Mouse (Mus musculus) heart, adult 18-20 months (tissue): ENCODE results near the gene Foxm1. TPM values are rescaled to one million over a fixed set of nuclear protein-coding genes. Genes with fewer than 3 reads are reported as not detected.

Experiments used
- DNase-seq, 2 experiments: peaks; one replicate each; pipeline ENCODE4 v3.0.0; 2021 to 2022; ENCODE audit warnings: mixed read lengths in 1 of 2
- total RNA-seq, 2 experiments: library from RNA; stranded (reverse); gene quantifications; 2 replicates each; pipeline ENCODE4 v1.2.3; 2021

Foxm1 gene
- total RNA-seq, 2 experiments from 2014 or later = 0.52 to 0.98 TPM

DNA sequence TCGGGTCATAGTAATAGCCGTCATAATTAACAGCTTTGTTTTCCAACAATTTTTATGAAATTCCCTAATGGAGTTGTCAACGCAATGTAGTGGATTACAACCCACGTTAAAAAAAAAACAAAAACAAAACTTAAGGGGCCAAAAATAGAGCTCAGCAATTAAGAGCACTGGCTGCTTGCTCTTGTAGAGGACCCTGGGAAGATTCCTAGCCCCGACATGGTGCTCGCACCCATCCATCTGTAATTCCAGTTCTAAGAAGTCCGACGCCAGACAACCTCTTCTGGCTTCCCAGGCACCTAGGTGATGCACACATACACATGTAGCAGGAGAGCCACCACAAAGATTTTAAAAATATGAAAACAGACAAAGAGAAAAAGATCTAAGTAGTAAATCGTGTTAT is 62.3 kb downstream of the Foxm1 start:
- no peak for DNase-seq

Other genes with a start within 250 kb of the Foxm1 start
- 100 to 1,000 TPM in 1 of 2 experiments, 10 to 100 TPM in 1; 83.1 to 104 TPM for gene Tspan9, start 219.4 kb upstream of the Foxm1 start, total RNA-seq
- 1 to 10 TPM; 3.1 to 5.0 TPM for gene Tead4, start 62.1 kb upstream of the Foxm1 start, total RNA-seq
- 1 to 10 TPM; 5.6 to 6.1 TPM for gene Tulp3, start 7.1 kb upstream of the Foxm1 start, total RNA-seq
- 10 to 100 TPM in 1 of 2 experiments, 1 to 10 TPM in 1; 8.8 to 10.6 TPM for gene Rhno1, start 56 bp upstream of the Foxm1 start, total RNA-seq
- gene Tex52, start 12.5 kb downstream of the Foxm1 start, total RNA-seq = not detected
- not detected for gene Gm44596, start 12.5 kb downstream of the Foxm1 start, total RNA-seq
- 1 to 10 TPM; 1.3 TPM for gene Nrip2, start 36.3 kb downstream of the Foxm1 start, total RNA-seq
- 10 to 100 TPM; 17.0 to 22.0 TPM for gene Itfg2, start 62.0 kb downstream of the Foxm1 start, total RNA-seq
- gene Fkbp4, start 75.7 kb downstream of the Foxm1 start, total RNA-seq = 100 to 1,000 TPM; 352 to 419 TPM
- gene Pzp, start 163.8 kb downstream of the Foxm1 start, total RNA-seq = 1 to 10 TPM; 2.0 to 3.4 TPM
- gene A2ml1, start 218.6 kb downstream of the Foxm1 start, total RNA-seq = 1 to 10 TPM in 1 of 2 experiments, not detected in 1; 2.4 TPM